Mouse (Mus musculus): Measurements from ENCODE around the gene Sec63. TPM values are rescaled to one million over a fixed set of nuclear protein-coding genes. Genes with fewer than 3 reads are reported as not detected.

The Sec63 gene
- 2.3 and 2.9 TPM in 2 replicates for polyA plus RNA-seq (2012)

DNA sequence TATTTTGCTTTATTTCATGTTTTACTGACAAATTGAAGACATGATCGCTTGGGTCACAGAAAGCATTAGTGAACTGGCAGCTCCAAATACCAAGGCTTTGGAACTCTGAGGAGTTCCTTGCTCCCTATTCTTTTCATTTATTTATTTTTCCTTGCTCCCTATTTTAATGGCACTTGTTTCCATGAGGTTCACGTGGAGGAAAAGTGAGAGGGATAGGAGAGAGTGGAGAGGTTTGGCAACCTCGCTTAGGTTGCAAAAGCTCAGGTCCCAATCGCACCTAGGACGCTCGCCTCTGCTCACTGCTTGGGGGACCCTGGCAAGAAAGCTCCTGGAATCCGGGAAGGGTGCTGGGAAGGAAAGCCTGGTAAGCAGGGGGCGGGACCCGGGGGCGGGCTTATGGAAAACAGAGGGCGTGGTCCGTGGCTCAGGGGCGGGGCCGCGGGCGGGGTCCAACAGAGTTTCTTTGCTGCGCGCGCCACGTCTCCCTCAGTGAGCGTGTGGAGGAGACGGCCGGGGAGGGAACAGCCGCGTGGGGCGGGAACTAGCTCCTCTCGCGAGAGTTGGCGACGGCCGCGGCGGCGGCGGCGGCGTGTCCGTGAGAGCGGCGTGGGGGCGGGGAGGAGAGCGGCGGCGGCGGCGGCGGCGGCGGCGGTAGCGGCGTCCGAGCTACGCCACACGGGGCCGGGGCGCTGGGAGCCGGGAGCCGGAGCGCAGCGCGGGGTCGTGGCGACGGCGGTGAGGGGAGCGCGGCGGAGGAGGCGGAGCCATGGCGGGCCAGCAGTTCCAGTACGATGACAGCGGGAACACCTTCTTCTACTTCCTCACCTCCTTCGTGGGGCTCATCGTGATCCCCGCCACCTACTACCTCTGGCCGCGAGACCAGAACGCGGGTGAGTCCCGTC is at the start of gene Sec63:
TSS of gene Sec63 (plus strand) at position 498 of the 902 bp plus-strand sequence.
- TF ChIP-seq GATA1 (IDR thresholded peaks at IDR 0.05; ENCODE audit: low read length): no peak

GRCm38 (mm10) chr10:42714676-42715075 is 46.6 kb upstream of the Sec63 start:
- TF ChIP-seq GATA1 (IDR thresholded peaks at IDR 0.05; ENCODE audit: low read length): no peak

GRCm38 (mm10) chr10:42715366-42716035 is 45.8 kb upstream of the Sec63 start:
- no peak for TF ChIP-seq GATA1 (IDR thresholded peaks at IDR 0.05; ENCODE audit: low read length)

GRCm38 (mm10) chr10:42722116-42722515 is 39.2 kb upstream of the Sec63 start:
- no peak for TF ChIP-seq GATA1 (IDR thresholded peaks at IDR 0.05; ENCODE audit: low read length)

GRCm38 (mm10) chr10:42723275-42724232 is 37.7 kb upstream of the Sec63 start:
- no peak for TF ChIP-seq GATA1 (IDR thresholded peaks at IDR 0.05; ENCODE audit: low read length)

GRCm38 (mm10) chr10:42729607-42730006 is 31.7 kb upstream of the Sec63 start:
- no peak for TF ChIP-seq GATA1 (IDR thresholded peaks at IDR 0.05; ENCODE audit: low read length)

- TF ChIP-seq GATA1 (IDR thresholded peaks at IDR 0.05; ENCODE audit: low read length): no peak
Observed at GRCm38 (mm10) chr10:42734546-42735060, 26.7 kb upstream of the Sec63 start.

- TF ChIP-seq GATA1 (IDR thresholded peaks at IDR 0.05; ENCODE audit: low read length): no peak
Observed at GRCm38 (mm10) chr10:42751813-42752212, 9.5 kb upstream of the Sec63 start.

GRCm38 (mm10) chr10:42754341-42754740 is 7.0 kb upstream of the Sec63 start:
- TF ChIP-seq GATA1 (IDR thresholded peaks at IDR 0.05; ENCODE audit: low read length): no peak

GRCm38 (mm10) chr10:42759741-42760140 is 1.6 kb upstream of the Sec63 start:
- no peak for TF ChIP-seq GATA1 (IDR thresholded peaks at IDR 0.05; ENCODE audit: low read length)

GRCm38 (mm10) chr10:42760329-42760728 is 967 bp upstream of the Sec63 start:
- TF ChIP-seq GATA1 (IDR thresholded peaks at IDR 0.05; ENCODE audit: low read length): no peak

DNA sequence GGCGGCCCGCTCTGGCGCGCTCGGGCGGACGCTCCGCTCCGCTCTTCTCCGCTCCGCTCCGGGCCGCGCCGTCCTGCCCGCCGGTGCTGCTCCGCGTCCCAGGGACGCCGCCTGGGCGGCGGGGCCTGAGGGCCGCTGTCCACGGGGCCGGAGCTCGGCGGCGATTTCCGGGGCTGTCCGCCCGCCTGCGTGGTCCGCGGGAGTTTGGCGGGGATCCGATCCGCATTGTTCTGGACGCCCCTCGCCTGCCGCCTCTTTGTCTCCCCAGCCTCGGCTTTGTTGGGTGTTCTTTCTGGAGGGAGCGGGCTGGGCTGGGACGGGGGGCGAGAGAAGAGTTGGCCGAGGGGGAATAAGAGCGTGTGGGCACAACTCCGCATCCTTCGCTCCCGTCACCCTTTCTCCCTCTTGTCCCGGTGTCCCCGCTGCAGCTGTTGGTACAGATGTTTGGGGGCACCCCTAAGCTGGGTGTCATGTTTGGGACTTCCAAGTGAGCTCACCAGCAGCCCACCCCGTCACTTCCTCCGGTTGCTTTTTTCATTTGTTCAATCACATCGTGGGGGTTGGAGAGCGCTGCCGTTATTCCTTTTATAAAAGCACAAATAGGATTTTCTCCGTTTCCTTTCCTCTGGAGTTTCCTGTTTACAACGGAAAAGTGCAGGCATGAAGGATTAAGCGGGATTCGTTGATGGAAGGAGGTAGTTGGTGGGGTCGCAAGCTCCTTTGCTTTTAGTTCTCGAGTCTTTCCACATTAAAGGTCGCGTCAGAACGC is 789 bp downstream of the Sec63 start:
- no peak for TF ChIP-seq GATA1 (IDR thresholded peaks at IDR 0.05; ENCODE audit: low read length)

GRCm38 (mm10) chr10:42762670-42763058 is 1.4 kb downstream of the Sec63 start:
- no peak for TF ChIP-seq GATA1 (IDR thresholded peaks at IDR 0.05; ENCODE audit: low read length)

- no peak for TF ChIP-seq GATA1 (IDR thresholded peaks at IDR 0.05; ENCODE audit: low read length)
Observed at GRCm38 (mm10) chr10:42763246-42763645, 1.9 kb downstream of the Sec63 start.
